Mouse (Mus musculus): ENCODE measurements around the gene Marc1. TPM values are rescaled to one million over a fixed set of nuclear protein-coding genes. Genes with fewer than 3 reads are reported as not detected.
A peak's percentile ranks its signal among the peaks of the same experiment; 100 is the strongest.

The Marc1 gene
- 0.13 TPM in 1 of 2 replicates, not detected in the other for polyA plus RNA-seq (2015; fragmentation: Nextera tagmentation; extraction: Ambion mirVana)

DNA sequence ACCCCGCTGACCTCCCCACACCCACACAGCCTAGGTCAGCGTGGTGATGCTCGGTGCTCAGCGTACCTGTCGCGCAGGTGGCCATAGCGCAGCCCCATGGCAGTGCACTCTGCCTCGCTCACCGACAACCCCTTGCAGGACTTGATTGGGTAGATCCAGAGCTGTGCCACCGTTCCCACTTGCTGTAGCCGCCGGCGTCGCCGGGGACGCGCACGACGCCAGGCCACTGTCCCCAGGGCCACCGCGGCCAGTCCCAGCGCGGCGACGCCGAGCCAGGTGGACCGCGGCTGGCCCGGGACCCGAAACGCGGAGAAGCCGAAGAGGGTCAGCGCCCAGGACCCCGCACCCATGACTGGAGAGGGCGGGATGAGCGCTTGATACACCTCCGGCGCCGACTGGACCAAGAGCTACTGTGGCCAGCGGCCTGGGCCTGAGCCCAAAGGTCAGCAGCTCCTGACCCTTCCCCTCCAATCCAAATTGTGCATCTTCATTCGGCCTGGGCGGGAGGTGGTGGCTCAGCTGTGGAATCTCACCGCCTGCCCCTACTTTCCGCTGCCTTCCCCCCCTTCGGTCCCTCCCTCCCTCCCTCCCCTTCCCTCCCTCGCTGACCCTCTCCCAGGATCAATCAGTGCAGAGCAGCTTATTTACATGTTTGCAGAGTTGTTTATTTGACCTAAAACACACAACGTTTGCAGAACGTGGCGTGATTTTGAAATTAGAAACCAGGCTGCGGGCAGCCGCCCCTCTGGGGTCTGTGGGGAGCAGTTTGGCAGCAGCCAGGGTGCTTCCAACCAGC is at the start of gene Marc1:
Marc1 (minus strand) TSS at position 534 of the 796 bp plus-strand sequence.
- Histone ChIP-seq H3K4me1 (peaks cover 9% of the 10 kb centered on the region), H3K27ac (no peak within 1 kb of the TSS), H3K4me2 (peak within 1 kb of the TSS; percentile 62), H3K9me3 (no peaks in the 10 kb centered on the region), H3K4me3 (peak within 1 kb of the TSS; percentile 33), H3K36me3 (replicated peaks) (no peaks in the 10 kb centered on the region), H3K27me3 (replicated peaks) (peaks cover 5% of the 10 kb centered on the region; the same call in 1 of the 2 replicates), H3K9ac (0 out of 2 replicates have a peak within 1 kb of the TSS, but pooled peaks have one; percentile 7)
- 7% methylated on average over 52 of the region's 52 CpGs for WGBS
- ATAC-seq (replicated peaks) = peak; percentile 69

DNA sequence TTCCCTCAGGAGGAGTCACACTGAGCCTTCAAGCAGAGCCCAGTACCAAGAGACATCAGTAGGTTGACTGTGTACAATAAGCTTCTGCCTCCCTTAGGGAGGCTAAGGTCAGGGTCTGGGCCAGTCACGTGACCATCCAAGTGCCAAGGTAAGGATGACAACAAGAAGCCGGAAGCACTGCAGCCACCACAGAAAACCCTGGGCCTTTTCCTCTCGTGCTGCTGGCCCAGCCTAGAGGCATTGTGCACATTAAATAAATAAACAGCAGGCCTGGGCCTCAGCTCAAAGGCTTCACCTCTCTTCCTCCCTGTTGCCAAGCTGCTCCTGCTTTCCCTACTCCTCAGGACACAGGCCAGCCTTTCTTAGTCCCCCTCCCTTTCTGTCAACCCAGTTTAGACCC is 49.2 kb upstream of the Marc1 start:
- Histone ChIP-seq H3K27me3 (replicated peaks) (no peaks in the 10 kb centered on the region; the same call in 1 of the 2 replicates), H3K4me1 (no peaks in the 10 kb centered on the region), H3K9ac (no peak overlapping the region), H3K27ac (no peak overlapping the region), H3K4me2 (no peak overlapping the region), H3K9me3 (no peaks in the 10 kb centered on the region), H3K36me3 (replicated peaks) (no peaks in the 10 kb centered on the region), H3K4me3 (no peak overlapping the region)
- ATAC-seq (replicated peaks) = no peak
- 67% methylated on average over 3 of the region's 3 CpGs for WGBS

DNA sequence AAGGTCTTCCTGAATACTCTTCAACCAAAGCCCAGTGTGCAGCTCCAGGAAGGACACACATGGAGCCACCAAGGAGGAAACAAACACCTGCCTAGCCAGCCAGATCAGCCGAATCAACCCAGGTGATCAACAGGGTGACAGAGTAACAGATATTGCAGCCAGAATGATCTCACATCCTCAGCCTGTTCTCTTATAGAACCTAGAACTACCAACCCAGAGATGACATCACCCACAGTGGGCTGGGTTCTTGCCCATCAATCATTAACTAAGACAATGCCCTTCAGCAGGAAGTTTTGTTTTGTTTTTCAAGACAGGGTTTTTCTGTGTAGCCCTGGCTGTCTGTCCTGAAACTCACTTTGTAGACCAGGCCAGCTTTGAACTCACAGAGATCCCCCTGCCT is 47.1 kb upstream of the Marc1 start:
- H3K4me3 ChIP-seq = no peak overlapping the region
- no peaks in the 10 kb centered on the region; the same call in 1 of the 2 replicates for H3K27me3 ChIP-seq (replicated peaks)
- H3K36me3 ChIP-seq (replicated peaks) = no peaks in the 10 kb centered on the region
- no peak overlapping the region for H3K9ac ChIP-seq
- ATAC-seq (replicated peaks) = no peak
- no peaks in the 10 kb centered on the region for H3K9me3 ChIP-seq
- H3K4me1 ChIP-seq = no peaks in the 10 kb centered on the region
- no peak overlapping the region for H3K4me2 ChIP-seq
- H3K27ac ChIP-seq = no peak overlapping the region
- WGBS = 89% methylated on average over 1 of the region's 1 CpGs

DNA sequence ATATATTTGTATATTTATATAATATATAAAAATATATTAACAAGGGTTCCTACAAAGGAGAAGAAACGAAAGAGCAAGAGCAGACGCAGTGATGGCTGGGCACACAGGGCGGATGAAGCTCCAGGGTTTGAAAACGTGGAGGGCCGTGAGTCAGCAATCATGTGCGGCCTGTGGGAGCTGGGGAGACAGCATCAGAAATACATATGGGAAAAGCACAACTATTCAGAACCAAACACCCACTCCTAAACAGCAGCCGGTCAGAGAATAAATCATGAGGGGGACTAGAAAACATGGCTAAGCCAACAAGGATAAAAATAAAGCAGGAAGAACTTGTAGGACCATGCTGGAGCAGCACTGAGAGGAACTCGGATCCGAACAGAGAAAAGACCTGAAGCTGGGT is 46.1 kb upstream of the Marc1 start:
- H3K36me3 ChIP-seq (replicated peaks) = no peaks in the 10 kb centered on the region
- no peak for ATAC-seq (replicated peaks)
- no peak overlapping the region for H3K4me2 ChIP-seq
- H3K9me3 ChIP-seq = no peaks in the 10 kb centered on the region
- no peak overlapping the region for H3K9ac ChIP-seq
- H3K4me3 ChIP-seq = no peak overlapping the region
- peaks cover 4% of the 10 kb centered on the region for H3K4me1 ChIP-seq
- WGBS = 88% methylated on average over 9 of the region's 9 CpGs
- H3K27me3 ChIP-seq (replicated peaks) = no peaks in the 10 kb centered on the region; the same call in 1 of the 2 replicates
- no peak overlapping the region for H3K27ac ChIP-seq

DNA sequence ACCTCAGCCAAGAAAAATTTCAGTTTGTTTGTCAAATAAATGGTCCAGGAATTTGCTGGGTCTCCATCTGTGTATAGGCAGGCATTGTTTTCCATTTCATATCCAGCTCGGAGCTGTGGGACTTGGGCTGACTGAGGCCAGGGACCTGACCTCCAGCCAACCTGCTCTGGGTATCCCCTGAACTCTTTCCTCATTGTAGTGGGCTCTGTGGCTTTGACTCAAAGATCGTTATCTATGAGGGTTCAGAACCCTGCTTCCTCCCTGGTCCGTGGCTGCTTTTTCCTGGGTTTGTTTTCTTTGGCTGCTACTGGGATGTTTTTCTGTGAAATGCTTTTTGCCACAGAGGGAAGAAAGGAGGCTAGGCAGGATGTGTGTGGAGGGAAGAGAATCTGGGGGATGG is 42.8 kb upstream of the Marc1 start:
- Histone ChIP-seq H3K4me1 (peaks cover 10% of the 10 kb centered on the region), H3K27ac (no peak overlapping the region), H3K4me3 (no peak overlapping the region), H3K9me3 (no peaks in the 10 kb centered on the region), H3K36me3 (replicated peaks) (no peaks in the 10 kb centered on the region), H3K9ac (no peak overlapping the region), H3K27me3 (replicated peaks) (peaks cover 5% of the 10 kb centered on the region), H3K4me2 (no peak overlapping the region)
- WGBS = 66% methylated on average over 3 of the region's 3 CpGs
- ATAC-seq (replicated peaks) = no peak

DNA sequence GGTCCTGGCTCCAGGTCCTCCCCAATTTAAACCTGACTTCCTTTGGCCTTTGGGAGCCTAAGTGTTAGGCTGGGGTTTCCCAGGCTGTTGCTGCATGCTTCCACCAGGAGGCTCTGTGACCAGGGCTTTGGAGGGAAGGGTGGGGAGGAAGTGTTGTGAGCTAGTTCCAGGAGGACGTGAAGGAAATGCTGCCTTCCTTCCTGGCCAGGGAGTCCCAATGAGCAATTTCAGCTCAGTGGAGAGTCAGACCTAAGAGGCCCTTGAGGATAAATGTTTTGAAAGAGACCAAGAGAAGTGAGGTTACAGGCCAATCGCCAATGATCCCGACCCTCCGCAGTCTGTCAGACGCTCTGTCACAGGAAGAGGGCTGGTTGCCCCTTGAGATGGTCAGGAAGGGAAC is 42.2 kb upstream of the Marc1 start:
- WGBS = 25% methylated on average over 5 of the region's 5 CpGs
- peaks cover 10% of the 10 kb centered on the region for H3K4me1 ChIP-seq
- no peak overlapping the region for H3K9ac ChIP-seq
- no peak overlapping the region for H3K27ac ChIP-seq
- no peak overlapping the region for H3K4me2 ChIP-seq
- no peak for ATAC-seq (replicated peaks)
- H3K36me3 ChIP-seq (replicated peaks) = no peaks in the 10 kb centered on the region
- H3K27me3 ChIP-seq (replicated peaks) = peaks cover 5% of the 10 kb centered on the region
- H3K9me3 ChIP-seq = no peaks in the 10 kb centered on the region
- H3K4me3 ChIP-seq = no peak overlapping the region

DNA sequence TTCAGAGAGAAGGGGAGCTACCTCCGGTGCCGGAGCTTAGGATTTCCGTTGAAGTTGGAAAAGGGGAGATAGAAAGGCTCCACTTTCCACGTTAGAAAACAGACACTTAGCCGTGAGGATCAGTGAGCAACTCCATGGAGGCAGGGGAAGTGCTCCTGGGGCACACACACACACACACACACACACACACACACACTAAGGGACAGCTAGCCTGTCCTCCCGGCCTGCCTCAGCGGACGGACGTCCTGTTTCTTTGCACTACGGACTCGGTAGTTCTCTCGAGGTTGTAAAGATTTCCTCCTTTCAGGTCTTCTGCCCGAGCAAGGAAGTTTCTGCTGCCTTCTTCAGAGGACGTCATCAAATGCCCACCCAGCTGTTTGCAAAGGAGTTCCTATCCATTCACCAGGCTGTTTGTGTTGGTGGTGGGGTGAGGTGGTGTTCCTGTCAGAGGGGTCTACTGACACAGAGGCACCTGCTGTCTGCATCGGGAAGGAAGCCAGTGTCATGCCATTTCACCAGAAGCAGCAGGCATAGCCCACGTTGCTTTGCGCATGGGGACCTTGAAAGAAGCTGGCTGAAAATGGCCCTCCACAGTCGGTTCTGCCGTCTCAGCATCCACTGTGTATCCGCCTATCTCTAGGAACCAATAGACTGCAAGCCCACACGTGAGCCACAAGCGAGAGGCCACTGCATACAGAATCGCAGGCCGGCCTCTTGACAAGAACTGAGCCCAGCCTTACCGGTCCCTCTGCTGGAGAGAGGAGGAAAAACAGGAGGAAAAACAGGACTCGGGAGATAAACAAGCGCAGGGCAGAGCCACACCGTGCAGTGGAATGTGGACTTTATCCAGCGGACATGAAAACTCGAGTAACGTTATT is 40.9 kb upstream of the Marc1 start:
- H3K9me3 ChIP-seq = no peaks in the 10 kb centered on the region
- peaks cover 10% of the 10 kb centered on the region for H3K4me1 ChIP-seq
- H3K27ac ChIP-seq = peak overlapping the region; percentile 40
- peak overlapping the region; percentile 48 for H3K4me2 ChIP-seq
- peak; percentile 96 for ATAC-seq (replicated peaks)
- 0 out of 2 replicates have a peak overlapping the region, but pooled peaks have one; percentile 3 for H3K9ac ChIP-seq
- peaks cover 6% of the 10 kb centered on the region for H3K27me3 ChIP-seq (replicated peaks)
- 16% methylated on average over 31 of the region's 31 CpGs for WGBS
- H3K4me3 ChIP-seq = peak overlapping the region; percentile 17
- H3K36me3 ChIP-seq (replicated peaks) = no peaks in the 10 kb centered on the region

DNA sequence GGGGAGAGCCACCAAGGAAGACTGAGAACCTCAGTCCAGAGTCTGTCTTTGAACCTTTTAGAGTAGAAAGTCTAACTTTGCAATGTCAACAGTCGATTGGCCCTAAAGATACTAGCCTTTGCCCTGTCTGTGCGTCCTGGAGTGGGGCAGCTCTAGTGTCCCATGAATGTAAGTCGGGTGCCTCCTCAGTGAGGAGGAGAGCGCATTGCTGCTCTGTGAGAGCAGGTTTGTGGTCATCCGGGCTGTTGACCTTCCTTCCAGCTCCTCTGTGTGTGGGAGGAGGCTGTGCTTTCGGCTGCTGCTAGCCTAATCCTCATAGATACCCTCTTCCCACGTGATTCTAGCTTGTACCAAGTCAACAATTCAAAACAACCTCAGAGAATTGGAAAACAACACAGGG is 40.1 kb upstream of the Marc1 start:
- Histone ChIP-seq H3K4me2 (no peak overlapping the region), H3K9me3 (no peaks in the 10 kb centered on the region), H3K9ac (no peak overlapping the region), H3K4me3 (no peak overlapping the region), H3K27me3 (replicated peaks) (peaks cover 10% of the 10 kb centered on the region), H3K4me1 (peaks cover 16% of the 10 kb centered on the region), H3K27ac (no peak overlapping the region), H3K36me3 (replicated peaks) (no peaks in the 10 kb centered on the region)
- WGBS = 40% methylated on average over 7 of the region's 7 CpGs
- ATAC-seq (replicated peaks) = no peak

DNA sequence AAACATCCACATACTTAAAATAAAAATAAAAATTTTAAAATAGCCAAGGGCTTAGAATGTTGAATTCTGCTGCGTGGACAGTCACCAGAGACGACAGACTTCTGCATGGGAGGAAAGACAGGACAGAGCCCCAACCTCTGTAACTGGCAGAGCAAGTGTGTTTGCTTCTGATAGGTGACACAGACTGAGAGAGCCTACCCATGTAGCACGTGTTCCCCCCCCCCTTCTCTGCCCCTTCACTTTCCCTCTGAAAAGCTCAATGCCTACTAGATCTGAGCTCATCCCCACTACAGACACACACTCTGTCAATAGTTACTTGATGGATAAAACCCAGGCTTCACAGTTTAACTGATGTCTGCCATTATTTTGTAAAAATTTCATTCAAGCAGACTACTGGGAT is 35.9 kb upstream of the Marc1 start:
- Histone ChIP-seq H3K36me3 (replicated peaks) (no peaks in the 10 kb centered on the region), H3K9ac (no peak overlapping the region), H3K4me1 (peaks cover 28% of the 10 kb centered on the region), H3K27ac (no peak overlapping the region), H3K4me3 (no peak overlapping the region), H3K9me3 (no peaks in the 10 kb centered on the region), H3K4me2 (no peak overlapping the region), H3K27me3 (replicated peaks) (peaks cover 10% of the 10 kb centered on the region)
- ATAC-seq (replicated peaks) = no peak
- WGBS = 48% methylated on average over 3 of the region's 3 CpGs

DNA sequence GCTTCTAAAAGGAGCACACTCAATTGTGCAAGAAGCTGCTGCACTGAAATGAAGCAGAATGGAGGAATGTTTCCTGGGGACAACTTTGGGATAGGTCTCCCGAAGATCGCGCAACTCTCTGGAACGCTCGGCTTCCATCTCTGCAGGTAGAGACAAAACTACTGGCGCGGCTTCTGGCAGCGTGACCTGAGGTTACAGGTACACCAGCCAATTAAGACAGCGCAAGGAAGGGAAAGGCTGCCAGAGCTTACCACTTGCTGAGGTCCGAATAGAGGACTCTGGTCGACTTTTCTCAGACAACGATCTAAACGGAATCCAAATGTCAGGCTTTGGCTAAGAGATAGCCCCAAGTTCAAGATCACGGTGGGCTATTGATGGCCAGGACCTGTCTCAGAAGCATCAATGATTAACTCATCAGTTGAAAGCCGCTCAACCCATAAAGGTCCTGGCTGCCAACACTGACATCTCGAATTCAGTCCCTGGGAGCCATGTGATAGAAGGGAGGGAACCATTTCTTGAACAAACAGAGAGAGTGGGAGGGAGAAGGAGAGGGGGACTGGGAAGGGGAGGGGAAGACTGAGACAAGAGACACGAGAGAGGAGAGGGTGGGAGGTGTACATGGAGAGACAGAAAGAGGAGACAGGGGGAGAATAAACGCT is 35.1 kb upstream of the Marc1 start, which contains the start of gene Marc2:
Marc2 (minus strand) TSS at position 360 of the 659 bp plus-strand sequence.
- Histone ChIP-seq H3K36me3 (replicated peaks) (no peaks in the 10 kb centered on the region), H3K4me3 (peak within 1 kb of the TSS; percentile 91), H3K9ac (peak within 1 kb of the TSS; percentile 84), H3K4me1 (peaks cover 25% of the 10 kb centered on the region), H3K27me3 (replicated peaks) (peaks cover 9% of the 10 kb centered on the region), H3K4me2 (peak within 1 kb of the TSS; percentile 95), H3K27ac (peak within 1 kb of the TSS; percentile 67), H3K9me3 (no peaks in the 10 kb centered on the region)
- 5% methylated on average over 18 of the region's 18 CpGs for WGBS
- ATAC-seq (replicated peaks) = peak; percentile 37; the same call in 1 of the 2 replicates

DNA sequence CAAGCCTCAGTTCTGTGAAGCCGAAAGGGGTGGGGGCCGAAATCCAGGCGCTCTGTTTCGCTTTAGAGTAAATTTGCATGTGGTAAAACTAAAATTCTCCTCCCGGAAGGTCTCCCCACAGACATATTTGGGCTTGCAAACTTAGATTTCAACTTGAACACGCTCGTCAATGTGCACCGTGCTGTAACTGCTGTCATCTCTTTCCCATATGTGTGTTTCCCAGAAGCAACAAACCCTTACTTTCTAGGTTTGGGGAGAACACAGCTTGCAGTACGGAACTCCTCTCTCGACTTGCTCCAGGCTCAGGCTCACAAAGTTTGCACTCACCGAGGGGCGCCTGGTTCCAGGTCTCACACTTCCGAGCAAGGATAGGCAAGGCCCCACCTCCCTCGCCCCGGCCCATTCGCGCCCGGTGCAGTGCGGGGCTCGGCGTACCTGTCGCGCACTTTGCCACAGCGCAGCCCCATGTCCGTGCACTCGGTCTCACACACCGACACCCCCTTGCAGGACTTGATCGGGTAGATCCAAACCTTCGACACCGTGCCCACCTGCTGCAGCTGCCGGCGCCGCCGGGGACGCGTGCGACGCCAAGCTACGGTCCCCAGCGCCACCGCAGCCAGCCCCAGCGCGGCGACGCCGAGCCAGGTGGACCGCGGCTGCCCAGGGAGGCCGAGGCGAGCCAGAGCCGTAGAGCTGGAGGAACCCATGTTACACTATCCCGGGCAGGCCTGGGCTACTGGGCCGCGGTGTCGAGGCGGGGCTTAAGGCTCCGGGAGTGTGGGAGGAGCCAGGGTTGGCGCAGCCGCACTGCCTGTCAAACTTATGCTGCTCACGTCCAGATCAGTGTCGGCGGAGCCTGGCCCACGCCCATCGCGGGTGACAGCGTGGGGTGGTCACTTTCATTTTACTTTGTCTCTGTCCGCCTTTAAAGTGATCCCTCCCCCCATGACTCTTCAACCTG is 34.3 kb upstream of the Marc1 start:
- peak overlapping the region; percentile 67 for H3K27ac ChIP-seq
- 0 out of 2 replicates have a peak, but pooled peaks cover 2% of the 10 kb centered on the region for H3K36me3 ChIP-seq (replicated peaks)
- ATAC-seq (replicated peaks) = peak; percentile 97
- WGBS = under 1% methylated on average over 67 of the region's 67 CpGs
- H3K4me1 ChIP-seq = peaks cover 25% of the 10 kb centered on the region
- H3K27me3 ChIP-seq (replicated peaks) = peaks cover 5% of the 10 kb centered on the region; the same call in 1 of the 2 replicates
- H3K9ac ChIP-seq = peak overlapping the region; percentile 84
- H3K9me3 ChIP-seq = no peaks in the 10 kb centered on the region
- H3K4me3 ChIP-seq = peak overlapping the region; percentile 91
- peak overlapping the region; percentile 95 for H3K4me2 ChIP-seq

All from midbrain, embryonic 15.5 days (tissue).